Mouse (Mus musculus): Measurements from ENCODE around the gene Faf1. TPM values are rescaled to one million over a fixed set of nuclear protein-coding genes. Genes with fewer than 3 reads are reported as not detected.
A peak's percentile ranks its signal among the peaks of the same experiment; 100 is the strongest.

Faf1 gene
- polyA plus RNA-seq, 1 experiment from 2014 or later: 22.6 TPM

DNA sequence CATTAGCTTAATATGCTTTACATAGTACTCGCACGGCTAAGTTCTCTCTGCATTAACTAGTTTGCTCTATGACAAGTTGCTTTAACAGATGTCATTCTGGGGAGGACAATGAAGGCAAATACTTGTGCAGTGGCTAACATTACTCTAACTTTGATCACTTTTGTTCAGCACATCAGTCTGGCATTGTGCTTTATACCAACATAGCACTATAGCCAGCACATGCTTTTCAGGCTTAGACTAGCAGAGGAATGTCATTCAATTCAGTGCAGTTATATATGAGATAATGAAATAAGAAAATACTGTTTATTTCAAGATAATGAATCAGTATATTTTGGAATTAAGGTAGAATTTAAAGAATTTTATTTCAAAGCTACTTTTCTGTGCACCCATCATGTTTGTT is 115.9 kb downstream of the Faf1 start:
- Histone ChIP-seq H3K27ac (no peak overlapping the region), H3K9ac (ENCODE audit: low read depth, low read length) (no peak overlapping the region), H3K27me3 (ENCODE audit: insufficient read depth, low read length) (no peaks in the 10 kb centered on the region), H3K4me3 (replicated peaks; ENCODE audit: low read depth, low read length) (no peak overlapping the region), H3K4me1 (replicated peaks; ENCODE audit: insufficient read depth, low read length) (no peaks in the 10 kb centered on the region), H3K9me3 (replicated peaks; ENCODE audit: low read length) (no peaks in the 10 kb centered on the region), H3K36me3 (ENCODE audit: insufficient read depth, low read length) (no peaks in the 10 kb centered on the region), H3K4me2 (ENCODE audit: low read length) (no peak overlapping the region)
- WGBS: 81% methylated on average over 2 of the region's 2 CpGs
- no peak for ATAC-seq (replicated peaks; ENCODE audit: low FRiP score, low read depth)
- DNase-seq (ENCODE audit: low spot score): no peak
- no peak for TF ChIP-seq CTCF (IDR thresholded peaks at IDR 0.05; ENCODE audit: low read depth)

DNA sequence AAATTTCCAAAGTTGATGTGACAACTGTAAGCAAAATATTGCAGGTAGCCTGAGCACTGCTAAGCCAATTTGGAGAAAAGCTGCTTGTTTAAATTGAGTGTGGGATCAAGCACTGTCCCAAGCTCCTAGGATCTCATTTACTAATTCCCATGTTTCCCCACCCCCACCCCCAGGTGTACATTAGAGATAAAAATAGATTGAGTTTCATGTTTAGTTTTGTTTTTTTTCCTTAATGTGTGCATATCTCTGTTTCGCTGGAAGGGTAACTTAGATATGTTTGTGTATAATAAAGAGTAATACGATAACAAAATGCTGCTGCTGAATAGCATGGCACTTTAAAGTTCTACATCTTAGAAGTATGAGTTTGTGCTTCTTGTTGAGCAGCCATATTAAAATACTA is 116.7 kb downstream of the Faf1 start:
- Histone ChIP-seq H3K27me3 (ENCODE audit: insufficient read depth, low read length) (no peaks in the 10 kb centered on the region), H3K4me3 (replicated peaks; ENCODE audit: low read depth, low read length) (no peak overlapping the region), H3K36me3 (ENCODE audit: insufficient read depth, low read length) (no peaks in the 10 kb centered on the region), H3K4me2 (ENCODE audit: low read length) (no peak overlapping the region), H3K9ac (ENCODE audit: low read depth, low read length) (no peak overlapping the region), H3K4me1 (replicated peaks; ENCODE audit: insufficient read depth, low read length) (no peaks in the 10 kb centered on the region), H3K27ac (no peak overlapping the region), H3K9me3 (replicated peaks; ENCODE audit: low read length) (no peaks in the 10 kb centered on the region)
- ATAC-seq (replicated peaks; ENCODE audit: low FRiP score, low read depth): no peak
- DNase-seq (ENCODE audit: low spot score): no peak
- TF ChIP-seq CTCF (IDR thresholded peaks at IDR 0.05; ENCODE audit: low read depth): no peak
- WGBS: 89% methylated on average over 2 of the region's 2 CpGs

DNA sequence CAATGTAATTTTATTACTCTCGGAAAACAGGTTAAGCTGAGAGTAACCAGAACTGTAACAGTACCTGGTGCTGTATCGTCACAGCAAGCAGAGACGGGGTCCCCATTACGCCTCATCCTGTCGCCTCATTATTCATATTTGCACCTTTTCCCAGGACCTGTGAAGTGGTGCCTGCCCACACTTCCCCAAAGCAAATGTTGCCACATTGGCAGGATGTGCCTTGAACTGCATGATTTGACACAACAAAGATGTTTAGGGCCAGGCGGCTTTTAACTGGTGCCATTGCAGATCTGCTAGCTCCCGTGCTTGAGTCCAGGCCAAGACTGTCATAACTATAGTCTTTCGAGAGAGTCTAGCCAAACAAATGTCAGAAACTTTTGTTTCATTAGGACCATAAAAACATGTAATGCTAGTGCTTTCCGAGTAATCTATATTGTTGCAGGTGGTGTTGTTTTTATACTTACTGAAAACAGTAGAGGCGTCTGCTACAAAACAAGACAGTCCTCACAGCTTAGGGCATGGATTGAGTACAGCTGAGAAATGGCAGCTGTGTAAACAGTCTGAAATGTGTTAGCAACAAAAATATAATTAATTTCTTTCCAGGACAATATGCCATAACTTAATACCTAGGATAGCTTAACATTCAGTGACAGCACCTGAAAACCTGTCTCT is 121.3 kb downstream of the Faf1 start:
- Histone ChIP-seq H3K27ac (no peak overlapping the region), H3K36me3 (ENCODE audit: insufficient read depth, low read length) (no peaks in the 10 kb centered on the region), H3K4me2 (ENCODE audit: low read length) (no peak overlapping the region), H3K4me1 (replicated peaks; ENCODE audit: insufficient read depth, low read length) (no peaks in the 10 kb centered on the region), H3K9me3 (replicated peaks; ENCODE audit: low read length) (no peaks in the 10 kb centered on the region), H3K9ac (ENCODE audit: low read depth, low read length) (no peak overlapping the region), H3K4me3 (replicated peaks; ENCODE audit: low read depth, low read length) (no peak overlapping the region), H3K27me3 (ENCODE audit: insufficient read depth, low read length) (no peaks in the 10 kb centered on the region)
- ATAC-seq (replicated peaks; ENCODE audit: low FRiP score, low read depth): no peak
- DNase-seq (ENCODE audit: low spot score): peak; percentile 6
- TF ChIP-seq CTCF (IDR thresholded peaks at IDR 0.05; ENCODE audit: low read depth): no peak
- 45% methylated on average over 10 of the region's 10 CpGs for WGBS

- Histone ChIP-seq H3K36me3 (ENCODE audit: insufficient read depth, low read length) (no peaks in the 10 kb centered on the region), H3K27me3 (ENCODE audit: insufficient read depth, low read length) (no peaks in the 10 kb centered on the region), H3K9me3 (replicated peaks; ENCODE audit: low read length) (no peaks in the 10 kb centered on the region), H3K9ac (ENCODE audit: low read depth, low read length) (no peak overlapping the region), H3K4me1 (replicated peaks; ENCODE audit: insufficient read depth, low read length) (no peaks in the 10 kb centered on the region), H3K4me3 (replicated peaks; ENCODE audit: low read depth, low read length) (no peak overlapping the region), H3K4me2 (ENCODE audit: low read length) (no peak overlapping the region), H3K27ac (no peak overlapping the region)
- ATAC-seq (replicated peaks; ENCODE audit: low FRiP score, low read depth) (no peak), DNase-seq (ENCODE audit: low spot score) (no peak)
- TF ChIP-seq CTCF (IDR thresholded peaks at IDR 0.05; ENCODE audit: low read depth): no peak
- WGBS: 83% methylated on average over 5 of the region's 5 CpGs
These were observed 130.0 kb downstream of the Faf1 start for GRCm38 (mm10) chr4:109806408-109806807.

- DNase-seq (ENCODE audit: low spot score) (no peak), ATAC-seq (replicated peaks; ENCODE audit: low FRiP score, low read depth) (no peak)
- H3K27ac ChIP-seq: no peak overlapping the region
- H3K36me3 ChIP-seq (ENCODE audit: insufficient read depth, low read length): no peaks in the 10 kb centered on the region
- no peak overlapping the region for H3K9ac ChIP-seq (ENCODE audit: low read depth, low read length)
- no peaks in the 10 kb centered on the region for H3K27me3 ChIP-seq (ENCODE audit: insufficient read depth, low read length)
- no peaks in the 10 kb centered on the region for H3K4me1 ChIP-seq (replicated peaks; ENCODE audit: insufficient read depth, low read length)
- H3K9me3 ChIP-seq (replicated peaks; ENCODE audit: low read length): no peaks in the 10 kb centered on the region
- 88% methylated on average over 1 of the region's 1 CpGs for WGBS
- H3K4me3 ChIP-seq (replicated peaks; ENCODE audit: low read depth, low read length): no peak overlapping the region
- TF ChIP-seq CTCF (IDR thresholded peaks at IDR 0.05; ENCODE audit: low read depth): no peak
- H3K4me2 ChIP-seq (ENCODE audit: low read length): no peak overlapping the region
These were observed 138.8 kb downstream of the Faf1 start for GRCm38 (mm10) chr4:109815161-109815560.

GRCm38 (mm10) chr4:109815592-109815991 is 139.2 kb downstream of the Faf1 start:
- Histone ChIP-seq H3K9ac (ENCODE audit: low read depth, low read length) (no peak overlapping the region), H3K4me2 (ENCODE audit: low read length) (no peak overlapping the region), H3K27ac (no peak overlapping the region), H3K4me3 (replicated peaks; ENCODE audit: low read depth, low read length) (no peak overlapping the region), H3K27me3 (ENCODE audit: insufficient read depth, low read length) (no peaks in the 10 kb centered on the region), H3K9me3 (replicated peaks; ENCODE audit: low read length) (no peaks in the 10 kb centered on the region), H3K4me1 (replicated peaks; ENCODE audit: insufficient read depth, low read length) (no peaks in the 10 kb centered on the region), H3K36me3 (ENCODE audit: insufficient read depth, low read length) (no peaks in the 10 kb centered on the region)
- DNase-seq (ENCODE audit: low spot score) (no peak), ATAC-seq (replicated peaks; ENCODE audit: low FRiP score, low read depth) (no peak)
- WGBS: 69% methylated on average over 1 of the region's 1 CpGs
- TF ChIP-seq CTCF (IDR thresholded peaks at IDR 0.05; ENCODE audit: low read depth): no peak

GRCm38 (mm10) chr4:109819455-109819854 is 143.1 kb downstream of the Faf1 start:
- Histone ChIP-seq H3K36me3 (ENCODE audit: insufficient read depth, low read length) (no peaks in the 10 kb centered on the region), H3K4me3 (replicated peaks; ENCODE audit: low read depth, low read length) (no peak overlapping the region), H3K27ac (no peak overlapping the region)

More at GRCm38 (mm10) chr4:109819455-109819854, 143.1 kb downstream of the Faf1 start:
- no peaks in the 10 kb centered on the region for H3K27me3 ChIP-seq (ENCODE audit: insufficient read depth, low read length)
- no peak overlapping the region for H3K4me2 ChIP-seq (ENCODE audit: low read length)
- no peak overlapping the region for H3K9ac ChIP-seq (ENCODE audit: low read depth, low read length)
- no peaks in the 10 kb centered on the region for H3K4me1 ChIP-seq (replicated peaks; ENCODE audit: insufficient read depth, low read length)
- ATAC-seq (replicated peaks; ENCODE audit: low FRiP score, low read depth) (no peak), DNase-seq (ENCODE audit: low spot score) (no peak)
- no peaks in the 10 kb centered on the region for H3K9me3 ChIP-seq (replicated peaks; ENCODE audit: low read length)
- TF ChIP-seq CTCF (IDR thresholded peaks at IDR 0.05; ENCODE audit: low read depth): peak; percentile 31; the same call in 1 of the 2 replicates
